ENCODE assay signal across 8 mouse cellular contexts in genomic region chr3:38882778-38883177, GRCm38 (mm10). TPM values are rescaled to one million over a fixed set of nuclear protein-coding genes. Genes with fewer than 3 reads are reported as not detected.
A peak's percentile ranks its signal among the peaks of the same experiment; 100 is the strongest.
DNase-seq lines count a peak whose midpoint lies in the region; ATAC-seq lines count a peak whose summit lies in the region.

No protein-coding gene starts in this region.

- H3K4me2 ChIP-seq in limb, embryonic 11.5 days (ENCODE audit: low read depth, severe bottlenecking), result no peak overlapping the region
- no peak overlapping the region for H3K4me2 ChIP-seq in forebrain, embryonic 12.5 days

- H3K36me3 ChIP-seq in limb, embryonic 11.5 days (ENCODE audit: control insufficient read depth, insufficient read depth, low read length), result no peaks in the 10 kb centered on the region
- no peaks in the 10 kb centered on the region for H3K36me3 ChIP-seq in forebrain, embryonic 12.5 days (replicated peaks)

- peak; percentile 40 to 52 for DNase-seq in heart, adult 18-20 months
- no peak for DNase-seq in heart, postnatal 25 days (ENCODE audit: low spot score)
- DNase-seq in right cerebral cortex, adult 18-20 months, result peak; percentile 59
- no peak for DNase-seq in right cerebral cortex, postnatal 4 days
- DNase-seq in embryo, embryonic 9.5 days (ENCODE audit: extremely low spot score), result peak; percentile 45
- peak; percentile 52 for DNase-seq in limb, embryonic 11.5 days (ENCODE audit: low spot score)

- 64% methylated on average over 6 of the region's 6 CpGs for WGBS in limb, embryonic 11.5 days
- 68% methylated on average over 6 of the region's 6 CpGs for WGBS in forebrain, embryonic 12.5 days

- no peaks in the 10 kb centered on the region for H3K4me1 ChIP-seq in limb, embryonic 11.5 days (ENCODE audit: control insufficient read depth, insufficient read depth, low read length)
- H3K4me1 ChIP-seq in forebrain, embryonic 12.5 days, result peaks cover 11% of the 10 kb centered on the region; the same call in 1 of the 2 replicates

- no peaks in the 10 kb centered on the region for H3K9me3 ChIP-seq in limb, embryonic 11.5 days (ENCODE audit: control insufficient read depth, low read length)
- H3K9me3 ChIP-seq in forebrain, embryonic 12.5 days, result no peaks in the 10 kb centered on the region

- H3K27me3 ChIP-seq in limb, embryonic 11.5 days (ENCODE audit: control insufficient read depth, insufficient read depth, low read length), result no peaks in the 10 kb centered on the region
- H3K27me3 ChIP-seq in forebrain, embryonic 12.5 days, result no peaks in the 10 kb centered on the region

- no peak overlapping the region for H3K4me3 ChIP-seq in limb, embryonic 11.5 days (ENCODE audit: low read depth, low read length)
- no peak overlapping the region for H3K4me3 ChIP-seq in forebrain, embryonic 12.5 days (replicated peaks)

- H3K9ac ChIP-seq in limb, embryonic 11.5 days (ENCODE audit: low read length), result no peak overlapping the region
- H3K9ac ChIP-seq in forebrain, embryonic 12.5 days, result no peak overlapping the region

- ATAC-seq in limb, embryonic 11.5 days (ENCODE audit: insufficient number of reproducible peaks, low FRiP score, low TSS enrichment, low read depth), result no peak
- no peak for ATAC-seq in forebrain, embryonic 12.5 days (ENCODE audit: low FRiP score)
- no peak for ATAC-seq in inflammation-experienced regulatory T-cells, adult 6 months

- intact Hi-C loops in heart, postnatal 25 days (cut with DNase I), result loop anchor here (1.0 to 10.0 kb wide), 3 partner anchors 395 to 1862 kb away; partner anchors contain the start of gene Hspa4l

- H3K27ac ChIP-seq in limb, embryonic 11.5 days (replicated peaks; ENCODE audit: low read depth, low read length), result no peak overlapping the region
- H3K27ac ChIP-seq in forebrain, embryonic 12.5 days, result no peak overlapping the region

RNA-seq across cellular contexts. Expression of gene Fat4, which starts 4.0 kb away (rescaled TPM):
- total RNA-seq in heart, adult 18-20 months (2021), result 1 to 10 TPM; 3.9 to 4.0 TPM
- total RNA-seq in heart, postnatal 25 days (2021), result 1 to 10 TPM; 6.3 to 7.4 TPM
- 10.7 and 12.5 TPM in 2 replicates for polyA plus RNA-seq in limb, embryonic 11.5 days (2014; fragmentation: Nextera tagmentation; extraction: Ambion mirVana)
- polyA plus RNA-seq in forebrain, embryonic 12.5 days (2016; fragmentation: Nextera tagmentation; extraction: Ambion mirVana), result 14.2 and 15.6 TPM in 2 replicates
- polyA plus RNA-seq in inflammation-experienced regulatory T-cells, adult 6 months (2017; shearing (Covaris generic)), result under 1 TPM in 2 of 3 experiments, not detected in 1; 0.04 to 0.26 TPM

Comparison
In these comparisons a context has a peak if more than half of its experiments do, and no peak if none do; other contexts are left out.
1. DNase-seq: peak in heart, adult 18-20 months (2 of 2), right cerebral cortex, adult 18-20 months (single experiment), embryo, embryonic 9.5 days (single experiment) and limb, embryonic 11.5 days (single experiment); none in heart, postnatal 25 days (single experiment) and right cerebral cortex, postnatal 4 days (single experiment).